18 mouse cellular contexts compared by ENCODE assay signal in genomic region chr4:30262101-30262500, GRCm38 (mm10).
DNase-seq lines count a peak whose midpoint lies in the region; ATAC-seq lines count a peak whose summit lies in the region.
"Had no signal": no experiment of that assay in that cellular context is flagged by ENCODE, and none has a peak within 500 bp of the region (broad histone marks: within the 10 kb centered on the region; RNA-seq: fewer than 3 reads in every experiment).

No protein-coding gene starts in this region.

- no peaks in the 10 kb centered on the region for H3K4me1 ChIP-seq in forebrain, embryonic 14.5 days (ENCODE audit: control insufficient read depth, insufficient read depth, low read length)
- H3K4me1 ChIP-seq in forebrain, embryonic 11.5 days (replicated peaks; ENCODE audit: control insufficient read depth, insufficient read depth, low read length): no peaks in the 10 kb centered on the region
- no peaks in the 10 kb centered on the region for H3K4me1 ChIP-seq in limb, embryonic 10.5 days
- H3K4me1 ChIP-seq: embryonic facial prominence, embryonic 12.5 days; midbrain, embryonic 12.5 days had no signal

- DNase-seq in forebrain, embryonic 14.5 days (ENCODE audit: low spot score): peak; percentile 51
- no peak for DNase-seq in forebrain, embryonic 11.5 days (ENCODE audit: low spot score)
- DNase-seq in left cerebral cortex, postnatal 4 days: peak; percentile 23
- no peak for DNase-seq in left cerebral cortex, adult 18-20 months (ENCODE audit: low spot score in 2 of 2)
- peak; percentile 37 for DNase-seq in brain, embryonic 18.5 days (ENCODE audit: low read depth, low spot score)
- peak; percentile 14 for DNase-seq in layer of hippocampus, adult 9-11 months
- no peak for DNase-seq in urinary bladder, postnatal 4 days (ENCODE audit: low spot score in 2 of 2)
- no peak for DNase-seq in limb, embryonic 10.5 days (ENCODE audit: low spot score)
- DNase-seq: adrenal gland, postnatal 25 days; kidney, adult 9 months; kidney, postnatal 36 days; lung, adult 18-20 months; lung, postnatal 4 days; retina, postnatal 1 day had no signal

- H3K4me2 ChIP-seq in forebrain, embryonic 14.5 days (ENCODE audit: low read length): no peak overlapping the region
- no peak overlapping the region for H3K4me2 ChIP-seq in forebrain, embryonic 11.5 days (ENCODE audit: low read depth, low read length, severe bottlenecking)
- H3K4me2 ChIP-seq: embryonic facial prominence, embryonic 12.5 days; heart, embryonic 13.5 days; midbrain, embryonic 12.5 days had no signal

- no peak overlapping the region for H3K4me3 ChIP-seq in forebrain, embryonic 14.5 days (ENCODE audit: low read depth, low read length)
- no peak overlapping the region for H3K4me3 ChIP-seq in forebrain, embryonic 11.5 days (ENCODE audit: low read depth, low read length)
- no peak overlapping the region for H3K4me3 ChIP-seq in limb, embryonic 10.5 days
- H3K4me3 ChIP-seq: embryonic facial prominence, embryonic 12.5 days; heart, embryonic 13.5 days; midbrain, embryonic 12.5 days had no signal

- no peaks in the 10 kb centered on the region for H3K36me3 ChIP-seq in forebrain, embryonic 14.5 days (ENCODE audit: control insufficient read depth, insufficient read depth, low read length)
- H3K36me3 ChIP-seq in forebrain, embryonic 11.5 days (ENCODE audit: control insufficient read depth, insufficient read depth, low read length): no peaks in the 10 kb centered on the region
- no peaks in the 10 kb centered on the region for H3K36me3 ChIP-seq in limb, embryonic 10.5 days
- H3K36me3 ChIP-seq: embryonic facial prominence, embryonic 12.5 days; heart, embryonic 13.5 days; midbrain, embryonic 12.5 days had no signal

- ATAC-seq in forebrain, embryonic 14.5 days: no peak
- ATAC-seq in forebrain, embryonic 11.5 days (replicated peaks; ENCODE audit: low FRiP score): no peak
- ATAC-seq: Patski had no signal

- H3K9me3 ChIP-seq in forebrain, embryonic 14.5 days (replicated peaks; ENCODE audit: control insufficient read depth, low read length): no peaks in the 10 kb centered on the region
- H3K9me3 ChIP-seq in forebrain, embryonic 11.5 days (ENCODE audit: control insufficient read depth, low read length): no peaks in the 10 kb centered on the region
- H3K9me3 ChIP-seq in limb, embryonic 10.5 days (replicated peaks): no peaks in the 10 kb centered on the region
- H3K9me3 ChIP-seq: embryonic facial prominence, embryonic 12.5 days; midbrain, embryonic 12.5 days had no signal

- 57% methylated on average over 2 of the region's 2 CpGs for WGBS in forebrain, embryonic 14.5 days
- 90% methylated on average over 2 of the region's 2 CpGs for WGBS in forebrain, embryonic 11.5 days
- 91% methylated on average over 2 of the region's 2 CpGs for WGBS in limb, embryonic 10.5 days

- H3K9ac ChIP-seq in forebrain, embryonic 14.5 days (ENCODE audit: low read length): no peak overlapping the region
- H3K9ac ChIP-seq in forebrain, embryonic 11.5 days (ENCODE audit: low read length): no peak overlapping the region
- H3K9ac ChIP-seq: embryonic facial prominence, embryonic 12.5 days; heart, embryonic 13.5 days; midbrain, embryonic 12.5 days had no signal

- no peaks in the 10 kb centered on the region for H3K27me3 ChIP-seq in forebrain, embryonic 14.5 days (replicated peaks; ENCODE audit: control insufficient read depth, insufficient read depth, low read length)
- no peaks in the 10 kb centered on the region for H3K27me3 ChIP-seq in forebrain, embryonic 11.5 days (ENCODE audit: control insufficient read depth, insufficient read depth, low read length)
- no peaks in the 10 kb centered on the region for H3K27me3 ChIP-seq in limb, embryonic 10.5 days (ENCODE audit: low read depth, poor library complexity, severe bottlenecking)
- H3K27me3 ChIP-seq: embryonic facial prominence, embryonic 12.5 days; heart, embryonic 13.5 days; midbrain, embryonic 12.5 days; Patski had no signal

- intact Hi-C loops in left cerebral cortex, postnatal 4 days (cut with DNase I): no loop called here

- no peak overlapping the region for H3K27ac ChIP-seq in forebrain, embryonic 14.5 days (ENCODE audit: low read depth, low read length)
- no peak overlapping the region for H3K27ac ChIP-seq in forebrain, embryonic 11.5 days (ENCODE audit: low read depth, low read length)
- H3K27ac ChIP-seq in limb, embryonic 10.5 days: no peak overlapping the region
- H3K27ac ChIP-seq: embryonic facial prominence, embryonic 12.5 days; heart, embryonic 13.5 days; midbrain, embryonic 12.5 days had no signal

Comparison
In these comparisons a context has a peak if more than half of its experiments do, and no peak if none do; other contexts are left out.
1. DNase-seq: peak in forebrain, embryonic 14.5 days (single experiment), left cerebral cortex, postnatal 4 days (single experiment), brain, embryonic 18.5 days (single experiment) and layer of hippocampus, adult 9-11 months (single experiment); none in forebrain, embryonic 11.5 days (single experiment), left cerebral cortex, adult 18-20 months (0 of 2), urinary bladder, postnatal 4 days (0 of 2) and limb, embryonic 10.5 days (single experiment).